Comparison of ENCODE assay signal across 8 mouse cellular contexts in genomic region chr4:149979819-149980308, GRCm38 (mm10). TPM values are rescaled to one million over a fixed set of nuclear protein-coding genes. Genes with fewer than 3 reads are reported as not detected.
DNase-seq lines count a peak whose midpoint lies in the region; ATAC-seq and TF ChIP-seq lines count a peak whose summit lies in the region.

No protein-coding gene starts in this region.

- TF ChIP-seq CTCF in G1E (IDR thresholded peaks at IDR 0.05; ENCODE audit: low read depth, low read length): peak; percentile 68
- peak; percentile 100 for TF ChIP-seq CTCF in layer of hippocampus, adult 2 months (conservative IDR thresholded peaks at IDR 0.05)
- TF ChIP-seq CTCF in lung, adult 2 months (IDR thresholded peaks at IDR 0.05; ENCODE audit: insufficient read depth, low read length): peak; percentile 88

- peaks cover 57% of the 10 kb centered on the region for H3K36me3 ChIP-seq in G1E (replicated peaks)
- H3K36me3 ChIP-seq in forebrain, embryonic 15.5 days: no peaks in the 10 kb centered on the region

- WGBS in forebrain, embryonic 15.5 days: under 1% methylated on average over 12 of the region's 12 CpGs
- 7% methylated on average over 12 of the region's 12 CpGs for WGBS in lung, adult 2 months

- no peak for TF ChIP-seq POLR2A in lung, adult 2 months (IDR thresholded peaks at IDR 0.05; ENCODE audit: borderline replicate concordance, extremely low read depth, low read depth, low read length)

- peak; percentile 24 for DNase-seq in G1E (ENCODE audit: low spot score)
- DNase-seq in cerebellum, adult 11 months: peak; percentile 85
- peak; percentile 82 to 87 for DNase-seq in heart, postnatal 36 days
- peak; percentile 83 to 85 for DNase-seq in layer of hippocampus, adult 2 months (ENCODE audit: low spot score in 2 of 2)
- peak; percentile 84 for DNase-seq in lung, adult 2 months
- DNase-seq in thymus, postnatal 0 days (ENCODE audit: low spot score): peak; percentile 82

- no peaks in the 10 kb centered on the region for H3K9me3 ChIP-seq in G1E (replicated peaks)
- no peaks in the 10 kb centered on the region for H3K9me3 ChIP-seq in forebrain, embryonic 15.5 days

- H3K4me2 ChIP-seq in forebrain, embryonic 15.5 days (replicated peaks): peak overlapping the region; percentile 45

- peak overlapping the region; percentile 37; the same call in 1 of the 2 replicates for H3K9ac ChIP-seq in forebrain, embryonic 15.5 days (replicated peaks)

- H3K4me1 ChIP-seq in G1E (ENCODE audit: insufficient read depth, low read depth, low read length): peaks cover 9% of the 10 kb centered on the region
- peaks cover 13% of the 10 kb centered on the region for H3K4me1 ChIP-seq in forebrain, embryonic 15.5 days
- 0 out of 2 replicates have a peak, but pooled peaks cover 3% of the 10 kb centered on the region for H3K4me1 ChIP-seq in lung, adult 2 months (ENCODE audit: control insufficient read depth, insufficient read depth, low read length)

- intact Hi-C loops in heart, postnatal 36 days (cut with DNase I): loop anchor here (1.0 to 2.0 kb wide), 2 partner anchors 21 to 173 kb away; no protein-coding TSS in a partner anchor

- H3K27me3 ChIP-seq in G1E (ENCODE audit: insufficient read depth, low read length): 0 out of 2 replicates have a peak, but pooled peaks cover 2% of the 10 kb centered on the region
- H3K27me3 ChIP-seq in forebrain, embryonic 15.5 days: no peaks in the 10 kb centered on the region

- H3K27ac ChIP-seq in forebrain, embryonic 15.5 days (replicated peaks): peak overlapping the region; percentile 33; the same call in 1 of the 2 replicates
- H3K27ac ChIP-seq in layer of hippocampus, adult 2 months: peak overlapping the region; percentile 43

- no peak overlapping the region for H3K4me3 ChIP-seq in G1E (ENCODE audit: low read depth, low read length)
- 0 out of 2 replicates have a peak overlapping the region, but pooled peaks have one; percentile 22 for H3K4me3 ChIP-seq in forebrain, embryonic 15.5 days
- peak overlapping the region; percentile 25 for H3K4me3 ChIP-seq in layer of hippocampus, adult 2 months
- no peak overlapping the region for H3K4me3 ChIP-seq in lung, adult 2 months (replicated peaks; ENCODE audit: extremely low read depth, low read depth, low read length)

- peak; percentile 49; the same call in 1 of the 2 replicates for ATAC-seq in G1E (ENCODE audit: extremely low read depth, insufficient number of reproducible peaks, low FRiP score, poor library complexity, severe bottlenecking)
- peak; percentile 62 for ATAC-seq in forebrain, embryonic 15.5 days (replicated peaks)
- ATAC-seq in neutrophil, adult 5-6 weeks (ENCODE audit: extremely low read depth, insufficient number of reproducible peaks, low FRiP score, poor library complexity, severe bottlenecking): peak; percentile 77

RNA-seq across cellular contexts. Expression of gene Spsb1, which starts 25.0 kb away (rescaled TPM):
- total RNA-seq in G1E (2014; fragmentation: Nextera tagmentation): not detected in 2 replicates
- total RNA-seq in G1E (2017): not detected in 2 replicates
- 0.08 and 0.20 TPM in 2 replicates for polyA plus RNA-seq in G1E (2012)
- 6.0 and 6.8 TPM in 2 replicates for polyA plus RNA-seq in forebrain, embryonic 15.5 days (2015; fragmentation: Nextera tagmentation; extraction: Ambion mirVana)
- 10 to 100 TPM; 35.1 to 37.7 TPM for total RNA-seq in heart, postnatal 36 days (2021)
- total RNA-seq in layer of hippocampus, adult 2 months (2021): 10 to 100 TPM; 30.3 to 33.3 TPM
- 20.2 and 23.4 TPM in 2 replicates for polyA plus RNA-seq in lung, adult 2 months (2012; rRNA removed)
- total RNA-seq in neutrophil, adult 5-6 weeks (2017): 0.58 and 0.74 TPM in 2 replicates
- polyA plus RNA-seq in thymus, postnatal 0 days (2015; fragmentation: Nextera tagmentation; extraction: Ambion mirVana): 9.0 and 9.5 TPM in 2 replicates

RNA-seq across cellular contexts. Expression of gene H6pd, which starts 29.0 kb away (rescaled TPM):
- total RNA-seq in G1E (2014; fragmentation: Nextera tagmentation) (5.3 and 7.1 TPM in 2 replicates), G1E (2017) (6.4 and 7.0 TPM in 2 replicates)
- 6.4 and 8.3 TPM in 2 replicates for polyA plus RNA-seq in G1E (2012)
- 1.2 and 1.5 TPM in 2 replicates for polyA plus RNA-seq in forebrain, embryonic 15.5 days (2015; fragmentation: Nextera tagmentation; extraction: Ambion mirVana)
- total RNA-seq in heart, postnatal 36 days (2021): 10 to 100 TPM; 45.0 to 45.7 TPM
- 10 to 100 TPM in 1 of 2 experiments, 1 to 10 TPM in 1; 9.5 to 11.1 TPM for total RNA-seq in layer of hippocampus, adult 2 months (2021)
- 148 and 171 TPM in 2 replicates for polyA plus RNA-seq in lung, adult 2 months (2012; rRNA removed)
- 18.6 and 20.5 TPM in 2 replicates for total RNA-seq in neutrophil, adult 5-6 weeks (2017)
- 12.3 and 13.8 TPM in 2 replicates for polyA plus RNA-seq in thymus, postnatal 0 days (2015; fragmentation: Nextera tagmentation; extraction: Ambion mirVana)

Comparison
In these comparisons a context has a peak if more than half of its experiments do, and no peak if none do; other contexts are left out.
1. DNase-seq: peak in every context shown above with its lines; median percentile 85 in cerebellum, adult 11 months; 84 in heart, postnatal 36 days; 84 in layer of hippocampus, adult 2 months; 84 in lung, adult 2 months; 82 in thymus, postnatal 0 days; 24 in G1E.
2. H3K4me3 ChIP-seq: peak in forebrain, embryonic 15.5 days (single experiment) and layer of hippocampus, adult 2 months (single experiment); none in G1E (single experiment) and lung, adult 2 months (single experiment).
3. RNA of gene Spsb1, which starts 25.0 kb away (total RNA-seq): 35.1 to 37.7 TPM in heart, postnatal 36 days and 30.3 to 33.3 TPM in layer of hippocampus, adult 2 months; 0.58 to 0.74 TPM in neutrophil, adult 5-6 weeks and not detected in G1E; every median in the first group is over 10 times any median in the second.
4. Peak in every context shown above with its lines, with median percentiles within 50 percentile points of each other: ATAC-seq and CTCF ChIP-seq.